Mouse (Mus musculus) cerebellum, adult 9-11 months (tissue): ENCODE results near the gene Lrp1.

ENCODE experiments used
- DNase-seq: peaks from one replicate; pipeline ENCODE4 v3.0.0; 2022

Lrp1 gene

DNA sequence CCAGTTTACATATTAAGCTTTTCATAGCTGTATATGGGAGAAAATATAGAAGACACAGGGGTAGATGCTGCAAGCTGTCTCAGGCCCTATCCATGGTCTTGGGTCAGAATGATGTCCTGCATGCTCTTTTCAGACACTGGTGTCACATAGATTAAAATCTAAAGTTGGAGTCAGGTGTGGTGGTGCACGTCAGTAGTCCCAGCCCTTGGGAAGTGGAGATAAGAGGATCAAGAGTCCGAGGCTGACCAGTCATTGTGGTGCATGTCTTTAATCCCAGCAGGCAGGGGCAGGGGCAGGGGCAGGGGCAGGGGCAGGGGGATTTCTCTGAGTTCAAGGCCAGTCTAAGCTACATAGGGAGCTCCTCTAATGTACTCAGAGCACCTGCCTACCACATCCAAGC lies 24.8 kb upstream of the Lrp1 start:
- DNase-seq: no peak

- DNase-seq: peak; percentile 57
These were observed 22.7 kb upstream of the Lrp1 start for GRCm38 (mm10) chr10:127643553-127644238.

GRCm38 (mm10) chr10:127642772-127643552 lies 22.0 kb upstream of the Lrp1 start, which contains the start of gene Stat6:
Stat6 (plus strand) TSS chr10:127642986.
- DNase-seq: peak; percentile 61

DNA sequence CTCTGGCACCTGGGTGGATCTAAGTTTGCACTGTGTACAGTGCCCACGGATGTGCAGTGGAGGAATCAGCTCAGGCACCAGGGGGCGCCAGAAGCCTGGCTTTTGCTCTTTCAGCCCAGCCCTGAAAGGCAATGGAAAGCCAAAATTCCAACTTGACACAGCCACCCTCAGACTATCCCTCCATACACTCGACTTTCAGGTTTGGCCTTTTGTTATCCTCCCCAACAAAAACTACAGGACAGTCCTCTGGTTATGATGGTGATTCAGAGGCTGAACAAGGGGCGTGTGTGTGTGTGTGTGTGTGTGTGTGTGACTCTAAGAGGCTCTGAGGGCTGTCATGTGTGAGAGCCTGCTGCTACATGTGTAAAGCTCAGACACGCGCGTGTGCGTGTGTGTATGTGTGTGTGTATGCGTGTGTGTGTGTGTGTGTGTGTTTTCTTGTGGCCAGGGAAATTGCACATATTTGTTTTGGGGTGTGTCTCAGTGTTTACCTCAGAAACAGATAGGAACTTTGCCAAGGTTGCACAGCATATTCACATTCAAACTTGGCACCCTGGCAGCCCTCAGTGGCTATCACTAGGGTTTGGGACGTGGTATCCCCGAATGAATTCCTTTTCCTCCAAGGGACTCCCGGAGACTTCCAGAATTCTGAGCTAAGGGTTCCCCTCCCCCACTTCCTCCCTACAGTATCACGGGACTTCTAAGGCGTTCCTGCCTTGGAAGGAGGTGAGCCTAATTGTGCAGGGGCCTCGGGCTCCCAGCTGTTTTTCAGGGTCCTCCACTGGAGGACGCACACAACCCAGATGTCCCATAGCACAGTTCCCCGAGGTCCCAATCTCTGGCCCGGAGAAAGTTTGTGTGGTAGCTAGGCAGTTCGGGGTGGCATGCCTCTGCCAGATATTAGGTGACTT lies 21.2 kb upstream of the Lrp1 start:
- peak; percentile 85 for DNase-seq

GRCm38 (mm10) chr10:127640421-127640820 lies 19.5 kb upstream of the Lrp1 start:
- no peak for DNase-seq

GRCm38 (mm10) chr10:127632668-127633271 lies 11.8 kb upstream of the Lrp1 start:
- no peak for DNase-seq

DNA sequence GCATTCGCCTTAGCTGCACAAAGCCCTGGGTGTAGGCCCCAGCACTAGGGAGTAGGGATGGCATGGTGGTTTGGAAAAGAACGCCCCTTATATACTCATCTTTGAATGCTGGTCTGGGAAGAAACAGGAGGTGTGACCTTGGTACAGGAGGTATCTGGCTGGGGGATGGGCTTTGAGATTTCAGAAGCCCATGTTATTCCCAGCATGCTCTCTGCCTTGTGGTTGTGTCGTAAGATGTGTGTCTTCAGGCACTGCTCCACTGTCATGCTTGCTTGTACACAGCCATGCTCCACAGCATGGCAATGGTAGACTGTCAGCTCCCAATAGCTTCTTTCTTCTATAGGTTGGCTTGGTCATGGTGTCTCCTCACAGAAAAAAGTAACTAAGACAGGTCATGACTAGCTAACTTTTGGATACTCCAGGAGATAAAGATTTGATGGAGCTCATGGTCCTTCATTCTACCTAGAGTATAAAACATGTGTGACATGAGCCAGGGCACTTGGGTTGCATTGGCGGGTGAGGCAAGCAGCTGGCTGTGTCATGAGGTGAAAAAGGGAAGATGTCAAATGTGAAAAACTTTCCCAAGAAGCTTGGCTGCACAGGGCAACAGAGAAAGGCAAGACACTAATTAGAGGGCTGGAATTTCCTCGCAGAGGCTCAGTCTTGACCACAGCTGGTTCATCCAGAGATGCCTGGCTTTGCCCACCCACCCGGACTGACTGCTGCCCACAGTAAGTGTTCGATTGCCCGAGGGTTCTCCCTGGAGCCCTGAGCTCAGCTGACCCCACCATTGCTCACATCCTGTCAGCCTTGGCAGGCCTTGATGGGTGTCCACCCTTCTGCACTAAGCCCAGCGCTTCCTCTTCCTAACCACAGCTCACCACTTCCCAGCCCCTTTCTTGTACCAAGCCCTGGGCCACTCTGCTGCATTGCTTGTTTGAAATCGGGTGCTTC lies 10.6 kb upstream of the Lrp1 start:
- DNase-seq: no peak

- peak; percentile 67 for DNase-seq
These were observed 5.5 kb upstream of the Lrp1 start for GRCm38 (mm10) chr10:127626433-127626832.

DNA sequence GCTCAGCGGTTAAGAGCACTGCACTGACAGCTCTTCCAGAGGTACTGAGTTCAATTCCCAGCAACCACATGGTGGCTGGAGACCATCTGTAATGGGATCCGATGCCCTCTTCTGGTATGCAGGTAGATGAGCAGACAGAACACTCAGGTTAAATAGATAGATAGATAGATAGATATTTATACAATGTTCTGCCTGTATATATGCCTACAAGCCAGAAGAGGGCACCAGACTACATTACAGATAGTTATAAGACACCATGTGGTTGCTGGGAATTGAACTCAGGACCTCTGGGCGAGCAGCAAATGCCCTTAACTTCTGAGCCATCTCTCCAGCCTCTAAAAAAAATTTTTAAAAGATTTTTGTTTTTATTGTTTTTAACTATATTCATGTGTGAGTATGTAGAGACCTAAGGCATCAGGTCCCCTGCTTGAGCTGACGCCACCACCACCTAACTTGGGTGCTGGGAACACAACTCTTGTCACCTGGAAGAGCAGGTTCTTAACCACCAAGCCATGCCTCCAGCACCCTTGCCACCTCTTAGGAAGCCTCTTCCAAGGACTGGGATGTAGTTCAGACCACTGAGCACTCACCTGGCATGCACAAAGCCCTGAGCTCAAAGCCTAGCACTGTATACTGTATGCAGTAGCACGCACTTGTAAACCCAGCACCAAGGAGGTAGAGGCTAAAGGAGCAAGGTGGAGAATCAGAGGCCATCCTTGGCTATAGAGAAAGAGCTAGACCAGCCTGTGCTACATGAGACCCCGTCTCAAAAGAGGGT lies 2.7 kb upstream of the Lrp1 start:
- no peak for DNase-seq

DNA sequence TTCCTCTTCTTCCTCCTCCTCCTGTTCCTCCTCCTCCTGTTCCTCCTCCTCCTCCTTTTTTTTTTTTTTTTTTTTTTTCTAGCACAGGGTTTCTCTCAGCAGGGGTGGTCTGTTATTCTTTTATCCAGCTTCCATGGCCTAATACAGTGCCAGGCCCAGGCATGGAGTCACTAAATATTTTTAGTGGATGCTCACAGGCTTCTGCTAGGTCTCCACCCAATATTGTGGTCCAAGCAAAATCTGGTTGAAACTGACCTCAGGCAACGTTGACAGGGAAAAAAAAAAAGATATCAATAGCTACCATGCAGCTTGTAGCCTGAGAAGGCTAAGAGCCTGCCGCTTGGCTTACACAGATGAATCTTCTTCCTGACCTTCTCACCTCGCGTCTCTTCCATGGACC lies 1.7 kb upstream of the Lrp1 start:
- no peak for DNase-seq

DNA sequence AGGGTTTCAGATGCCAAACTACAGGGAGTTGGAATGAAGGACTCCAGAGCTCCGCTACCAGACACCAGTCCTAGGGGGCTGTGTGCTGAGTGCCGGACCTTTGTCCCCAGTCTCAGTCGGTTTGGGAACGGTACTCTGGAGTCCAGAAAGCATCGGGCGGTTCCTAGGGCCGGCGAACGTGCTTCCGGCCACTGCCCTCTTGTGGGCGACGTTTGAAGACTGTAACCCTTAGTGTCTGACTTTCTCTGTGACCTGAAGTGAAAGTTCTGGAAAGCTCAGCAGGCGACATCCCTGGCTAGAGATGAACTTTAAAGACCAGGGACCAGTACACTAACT lies 1.1 kb upstream of the Lrp1 start:
- no peak for DNase-seq

DNA sequence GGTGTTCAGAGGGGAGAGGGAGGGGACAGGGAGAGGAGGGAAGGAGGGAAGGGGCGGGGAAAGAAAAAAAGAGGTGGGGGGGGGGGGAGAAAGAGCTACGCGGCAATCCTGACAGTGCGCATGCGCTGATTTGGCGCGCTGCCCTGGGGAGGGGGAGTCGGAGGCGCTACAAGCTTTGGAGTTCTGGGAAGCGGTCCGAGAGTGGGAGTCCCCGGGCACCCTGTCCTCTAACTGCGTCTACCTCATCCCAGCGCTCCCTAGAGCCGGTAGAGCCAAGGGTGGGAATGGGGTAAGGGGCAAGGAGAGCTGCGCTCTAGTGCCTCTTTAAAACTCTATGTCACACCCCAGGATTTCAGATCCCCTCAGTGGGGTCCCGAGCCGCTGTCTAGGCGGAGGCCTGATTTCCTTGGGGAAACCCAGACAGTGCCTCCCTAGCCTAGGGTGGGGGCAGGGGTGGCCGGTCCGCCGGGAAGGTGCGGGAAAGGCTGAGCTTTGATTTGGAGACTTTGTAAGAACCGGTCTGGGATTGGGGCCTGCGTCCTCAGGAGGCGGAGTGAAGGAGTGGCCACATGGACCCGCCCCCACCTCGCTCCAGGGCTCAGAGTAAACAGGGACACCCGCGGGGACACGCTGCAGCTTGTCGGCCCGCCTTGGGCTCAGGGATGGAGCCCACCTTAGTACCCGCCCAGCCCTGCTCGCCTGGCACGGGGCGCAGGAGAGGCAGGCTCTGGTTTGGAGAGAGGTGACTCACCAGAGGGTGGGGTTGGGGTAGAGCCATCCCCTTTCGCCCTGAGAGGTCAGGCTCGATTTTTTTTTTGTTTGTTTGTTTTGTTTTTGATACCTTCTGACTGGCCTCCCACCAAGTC lies 476 bp upstream of the Lrp1 start:
- DNase-seq: peak; percentile 95

DNA sequence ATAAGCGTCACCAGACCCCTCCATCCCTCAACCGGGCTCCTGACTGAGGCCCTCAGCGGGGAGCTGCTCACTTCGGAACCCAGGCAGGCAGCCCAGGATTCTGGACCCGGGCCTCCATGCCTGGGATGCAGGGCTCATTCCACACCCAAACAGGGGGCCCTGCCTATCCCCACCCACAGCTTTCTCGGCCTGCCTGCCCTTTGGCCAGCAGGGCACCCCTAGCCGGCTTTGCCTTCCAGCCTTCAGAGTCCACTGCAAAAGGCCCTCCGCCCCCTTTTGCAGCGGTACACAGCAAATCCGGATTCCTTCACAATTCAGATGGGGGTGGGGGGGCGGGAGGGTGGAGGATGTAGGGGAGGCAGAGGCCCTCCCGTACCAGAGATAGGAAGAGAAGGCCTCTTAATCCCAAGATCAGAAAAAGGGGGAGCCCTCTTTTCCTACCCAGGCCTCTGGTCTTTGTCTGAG lies 975 bp downstream of the Lrp1 start:
- peak; percentile 75 for DNase-seq

- peak; percentile 53 for DNase-seq
These were observed 1.7 kb downstream of the Lrp1 start for GRCm38 (mm10) chr10:127619119-127619721.

GRCm38 (mm10) chr10:127618173-127618572 lies 2.8 kb downstream of the Lrp1 start:
- peak; percentile 65 for DNase-seq

DNA sequence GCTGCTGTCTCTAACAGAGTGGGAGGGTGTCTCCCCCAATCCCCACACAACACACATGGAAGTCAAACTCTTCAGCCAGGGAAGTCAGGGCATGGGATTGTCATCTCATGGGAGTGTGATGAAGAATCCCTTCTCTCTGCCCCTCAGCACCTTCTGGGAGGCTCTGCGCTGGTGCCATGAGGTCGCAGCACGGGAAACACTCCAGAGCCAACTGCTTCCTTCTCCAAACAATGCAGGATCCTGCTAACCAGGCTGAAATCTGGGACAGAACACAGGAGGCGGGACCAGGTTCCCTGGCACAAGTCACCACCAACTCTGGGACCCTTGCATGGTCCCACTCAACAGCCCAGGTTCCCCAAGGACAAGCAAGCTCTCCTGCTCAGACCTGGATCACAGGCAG lies 3.7 kb downstream of the Lrp1 start:
- DNase-seq: peak; percentile 79

GRCm38 (mm10) chr10:127616261-127616679 lies 4.7 kb downstream of the Lrp1 start:
- DNase-seq: peak; percentile 54

DNA sequence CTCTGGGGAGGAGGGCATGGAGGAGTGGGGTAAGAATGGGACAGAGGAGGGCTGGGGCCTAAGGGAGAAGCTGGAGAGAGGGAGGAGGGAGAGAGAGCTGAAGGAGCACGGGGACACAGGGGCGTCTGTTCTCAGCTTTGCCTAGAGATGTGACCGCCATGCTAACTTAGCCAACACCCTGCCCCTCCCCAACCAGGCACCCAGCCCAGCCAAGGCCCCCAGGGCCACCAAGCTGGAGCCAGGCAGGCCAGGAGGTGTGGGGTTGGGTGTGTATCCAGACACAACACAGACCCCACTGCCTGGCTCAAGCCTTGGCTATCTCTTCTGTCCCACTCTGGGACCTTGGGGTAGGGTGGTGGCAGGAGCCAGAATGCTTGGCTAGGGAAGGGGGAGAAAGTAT lies 5.4 kb downstream of the Lrp1 start:
- peak; percentile 63 for DNase-seq

- DNase-seq: no peak
These were observed 5.9 kb downstream of the Lrp1 start for GRCm38 (mm10) chr10:127615034-127615374.
